Mouse (Mus musculus) forebrain, embryonic 11.5 days (tissue): ENCODE results near the gene Usp22. TPM values are rescaled to one million over a fixed set of nuclear protein-coding genes. Genes with fewer than 3 reads are reported as not detected.

Source experiments
- ATAC-seq: fragments of 200-750 bp; cut with Nextera tagmentation; replicated peaks from 2 replicates; pipeline ENCODE4 v1.8.0; 2017; ENCODE audit warnings: moderate TSS enrichment; ENCODE audit not compliant: low FRiP score
- DNase-seq: peaks from one replicate; pipeline ENCODE4 v3.0.0-alpha.2; 2017; ENCODE audit warnings: low spot score
- H3K27ac ChIP-seq: fragments of 300-500 bp; sonication (generic); 2 replicates; pipeline ENCODE4 v1.5.1; 2014; ENCODE audit warnings: low read depth, low read length
- H3K27me3 ChIP-seq: fragments of 300-500 bp; sonication (generic); 2 replicates; pipeline ENCODE4 v1.6.1; 2014; ENCODE audit warnings: mild to moderate bottlenecking, low read length, mixed read lengths; ENCODE audit not compliant: control insufficient read depth, insufficient read depth
- H3K36me3 ChIP-seq: fragments of 300-500 bp; sonication (generic); 2 replicates; pipeline ENCODE4 v1.6.1; 2014; ENCODE audit warnings: mild to moderate bottlenecking, low read length, moderate library complexity, mixed read lengths; ENCODE audit not compliant: control insufficient read depth, insufficient read depth
- H3K4me1 ChIP-seq: fragments of 300-500 bp; sonication (generic); replicated peaks from 2 replicates; pipeline ENCODE4 v1.6.1; 2014; ENCODE audit warnings: low read length, mixed read lengths; ENCODE audit not compliant: control insufficient read depth, insufficient read depth
- H3K4me2 ChIP-seq: fragments of 300-500 bp; sonication (generic); 2 replicates; pipeline ENCODE4 v1.6.1; 2014; ENCODE audit warnings: low read depth, mild to moderate bottlenecking, low read length, moderate library complexity, mixed read lengths; ENCODE audit not compliant: severe bottlenecking
- H3K4me3 ChIP-seq: fragments of 300-500 bp; sonication (generic); 2 replicates; pipeline ENCODE4 v1.5.1; 2014; ENCODE audit warnings: low read depth, low read length
- H3K9ac ChIP-seq: fragments of 300-500 bp; sonication (generic); 2 replicates; pipeline ENCODE4 v1.6.1; 2014; ENCODE audit warnings: low read length
- H3K9me3 ChIP-seq: fragments of 300-500 bp; sonication (generic); 2 replicates; pipeline ENCODE4 v1.6.1; 2016; ENCODE audit warnings: low read length, mixed read lengths; ENCODE audit not compliant: control insufficient read depth
- WGBS: fragments of 180-500 bp; shearing (Covaris S2); extraction: QIAGEN DNeasy Blood & Tissue Kit; methylation state at CpG from one replicate; pipeline ENCODE4 v1.1.7; 2014; 5-methylcytosine and 5-hydroxymethylcytosine counted together
- polyA plus RNA-seq: library from polyadenylated mRNA; unstranded; fragments of >200 nt; fragmentation: Nextera tagmentation; extraction: Ambion mirVana; gene quantifications from 2 replicates; pipeline ENCODE4 v1.2.1, GENCODE M21; 2014

Gene Usp22
- polyA plus RNA-seq = 259 and 277 TPM in 2 replicates

- DNase-seq (peak; percentile 99), ATAC-seq (peak; percentile 98)
- WGBS = under 1% methylated on average over 69 of the region's 69 CpGs
- peak within 1 kb of the TSS; percentile 79 for H3K27ac ChIP-seq
- peak within 1 kb of the TSS; percentile 89 for H3K9ac ChIP-seq
- no peaks in the 10 kb centered on the region; the same call in 1 of the 2 replicates for H3K36me3 ChIP-seq
- no peaks in the 10 kb centered on the region for H3K9me3 ChIP-seq
- H3K4me2 ChIP-seq = peak within 1 kb of the TSS; percentile 62
- peaks cover 7% of the 10 kb centered on the region; the same call in 1 of the 2 replicates for H3K4me1 ChIP-seq
- H3K27me3 ChIP-seq = no peaks in the 10 kb centered on the region
- peak within 1 kb of the TSS; percentile 68 for H3K4me3 ChIP-seq
Observed at GRCm38 (mm10) chr11:61174821-61175658, at the start of gene Usp22. Gene Usp22 (minus strand): TSS chr11:61175055.

GRCm38 (mm10) chr11:61224234-61224744, 49.4 kb upstream of the Usp22 start:
- DNase-seq (no peak), ATAC-seq (no peak)
- 77% methylated on average over 6 of the region's 6 CpGs for WGBS
- no peaks in the 10 kb centered on the region for H3K27me3 ChIP-seq
- no peak overlapping the region for H3K9ac ChIP-seq
- H3K36me3 ChIP-seq = no peaks in the 10 kb centered on the region
- no peak overlapping the region for H3K4me2 ChIP-seq
- H3K9me3 ChIP-seq = no peaks in the 10 kb centered on the region
- H3K27ac ChIP-seq = no peak overlapping the region
- no peak overlapping the region for H3K4me3 ChIP-seq
- H3K4me1 ChIP-seq = no peaks in the 10 kb centered on the region

DNA sequence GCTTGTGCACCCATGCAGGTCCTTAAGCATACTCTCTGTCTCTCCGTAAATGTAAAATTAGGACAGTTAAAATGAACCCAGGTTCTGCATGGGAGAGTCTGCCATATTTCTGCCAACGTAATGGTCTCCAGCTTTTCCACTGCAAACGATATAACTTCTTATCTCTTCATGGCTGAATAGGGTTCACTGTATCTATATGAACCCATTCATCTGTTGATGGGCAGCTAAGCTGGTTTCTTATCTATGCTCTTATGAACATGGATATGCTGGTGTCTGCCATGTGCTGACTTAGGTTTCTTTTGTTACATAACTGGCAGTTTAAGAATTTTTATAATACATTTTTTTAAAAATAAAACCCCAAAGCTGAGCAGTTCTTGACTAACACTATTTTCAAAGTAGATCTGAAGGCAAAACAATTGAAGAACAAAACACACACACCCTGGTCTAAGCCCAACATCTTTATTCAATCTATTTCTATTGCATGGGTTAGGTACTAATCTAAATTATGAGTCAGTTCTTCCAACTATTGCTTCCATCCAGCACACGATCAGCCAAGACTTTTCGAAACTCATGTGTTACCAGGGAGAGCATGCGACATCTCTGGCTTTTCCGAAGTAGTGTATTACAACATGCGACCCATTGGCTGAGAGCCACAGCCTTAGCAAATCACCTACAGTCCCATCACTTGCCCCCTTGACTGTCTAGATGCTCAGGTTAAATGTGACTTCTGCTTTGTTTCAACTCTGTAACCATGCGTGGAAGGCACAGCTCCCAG, 48.3 kb upstream of the Usp22 start:
- DNase-seq (no peak), ATAC-seq (no peak)
- WGBS = 92% methylated on average over 9 of the region's 9 CpGs
- Histone ChIP-seq H3K27me3 (no peaks in the 10 kb centered on the region), H3K4me2 (no peak overlapping the region), H3K4me3 (no peak overlapping the region), H3K9me3 (no peaks in the 10 kb centered on the region), H3K36me3 (no peaks in the 10 kb centered on the region), H3K4me1 (no peaks in the 10 kb centered on the region), H3K27ac (no peak overlapping the region), H3K9ac (no peak overlapping the region)

- no peak for ATAC-seq
- 73% methylated on average over 1 of the region's 1 CpGs for WGBS
Observed at GRCm38 (mm10) chr11:61222007-61222406, 47.2 kb upstream of the Usp22 start.

DNA sequence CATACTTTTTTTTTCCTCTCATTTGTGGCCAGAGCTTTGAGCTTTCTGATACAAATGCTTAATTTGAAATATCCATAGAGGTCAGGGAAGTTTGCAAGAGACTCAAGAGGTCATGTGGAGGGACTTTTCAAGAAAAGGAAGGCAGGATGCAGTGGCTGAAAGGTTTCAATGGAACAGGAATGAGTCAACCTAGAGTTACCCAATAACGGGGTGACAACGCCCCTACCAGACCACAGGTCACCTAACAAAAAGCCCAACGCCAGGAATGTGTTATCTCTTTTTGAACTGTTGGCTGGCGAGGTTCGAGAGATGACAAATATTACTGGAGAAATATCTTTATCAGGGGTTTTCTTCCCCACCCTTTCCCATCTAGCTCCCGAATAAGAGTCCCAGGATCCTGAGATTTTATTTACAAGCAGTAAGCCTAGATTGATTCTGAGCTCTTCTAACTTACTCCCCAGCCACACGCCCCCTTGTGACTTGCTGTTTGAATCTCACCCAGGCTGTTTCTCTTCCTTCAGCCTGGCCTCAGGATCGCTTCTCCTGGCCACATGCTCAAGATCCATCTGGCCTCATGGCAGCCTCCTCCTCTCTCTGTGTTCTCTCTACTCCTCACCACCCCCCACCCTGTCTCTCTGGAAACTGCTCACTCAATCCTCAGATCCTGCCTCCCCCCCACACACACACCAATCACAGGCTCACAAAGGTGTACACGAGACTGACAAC, 45.5 kb upstream of the Usp22 start:
- ATAC-seq = no peak
- 67% methylated on average over 9 of the region's 9 CpGs for WGBS

More at GRCm38 (mm10) chr11:61222007-61222406, 47.2 kb upstream of the Usp22 start:
- no peak overlapping the region for H3K27ac ChIP-seq
- H3K9ac ChIP-seq = no peak overlapping the region
- no peaks in the 10 kb centered on the region for H3K9me3 ChIP-seq
- DNase-seq = no peak
- H3K27me3 ChIP-seq = no peaks in the 10 kb centered on the region
- H3K4me1 ChIP-seq = no peaks in the 10 kb centered on the region
- no peak overlapping the region for H3K4me2 ChIP-seq
- H3K4me3 ChIP-seq = no peak overlapping the region
- H3K36me3 ChIP-seq = no peaks in the 10 kb centered on the region

GRCm38 (mm10) chr11:61215936-61216335, 41.1 kb upstream of the Usp22 start:
- no peak overlapping the region for H3K4me2 ChIP-seq
- DNase-seq (no peak), ATAC-seq (no peak)
- H3K9ac ChIP-seq = no peak overlapping the region
- no peaks in the 10 kb centered on the region for H3K4me1 ChIP-seq
- H3K27ac ChIP-seq = no peak overlapping the region
- no peaks in the 10 kb centered on the region for H3K27me3 ChIP-seq
- no peak overlapping the region for H3K4me3 ChIP-seq
- no peaks in the 10 kb centered on the region for H3K9me3 ChIP-seq
- WGBS = 85% methylated on average over 3 of the region's 3 CpGs
- H3K36me3 ChIP-seq = no peaks in the 10 kb centered on the region

More for the DNA sequence above, 45.5 kb upstream of the Usp22 start:
- no peaks in the 10 kb centered on the region for H3K4me1 ChIP-seq
- H3K9ac ChIP-seq = no peak overlapping the region
- DNase-seq = no peak
- H3K4me3 ChIP-seq = no peak overlapping the region
- no peak overlapping the region for H3K4me2 ChIP-seq
- H3K36me3 ChIP-seq = no peaks in the 10 kb centered on the region
- H3K27me3 ChIP-seq = no peaks in the 10 kb centered on the region
- H3K9me3 ChIP-seq = no peaks in the 10 kb centered on the region
- no peak overlapping the region for H3K27ac ChIP-seq

- H3K9ac ChIP-seq = no peak overlapping the region
- no peaks in the 10 kb centered on the region for H3K4me1 ChIP-seq
Observed at GRCm38 (mm10) chr11:61212102-61212501, 37.2 kb upstream of the Usp22 start.

DNA sequence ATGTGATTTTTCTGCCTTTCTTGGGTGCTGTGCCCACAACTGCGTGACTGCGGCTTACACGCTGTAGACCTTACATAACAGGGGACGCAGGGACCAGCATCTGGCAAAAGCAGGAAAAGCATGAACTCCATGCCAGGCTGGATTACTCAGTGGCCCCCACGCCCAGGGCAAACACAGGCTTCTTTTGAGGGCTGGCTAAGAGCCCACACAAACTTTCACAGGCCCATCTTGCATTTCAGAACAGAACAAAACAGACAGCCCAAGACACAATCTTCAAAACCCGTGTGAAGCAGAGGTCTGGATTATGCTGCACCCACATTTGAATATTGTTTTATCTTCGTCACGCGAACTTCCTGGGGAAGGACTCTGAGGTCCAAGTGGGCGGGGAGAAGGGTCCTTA, 33.5 kb upstream of the Usp22 start:
- 85% methylated on average over 10 of the region's 10 CpGs for WGBS

More at GRCm38 (mm10) chr11:61212102-61212501, 37.2 kb upstream of the Usp22 start:
- Histone ChIP-seq H3K9me3 (no peaks in the 10 kb centered on the region), H3K27ac (no peak overlapping the region), H3K4me2 (no peak overlapping the region), H3K27me3 (no peaks in the 10 kb centered on the region), H3K36me3 (no peaks in the 10 kb centered on the region), H3K4me3 (no peak overlapping the region)
- DNase-seq (no peak), ATAC-seq (no peak)
- WGBS = 36% methylated on average over 20 of the region's 20 CpGs

More for the DNA sequence above, 33.5 kb upstream of the Usp22 start:
- Histone ChIP-seq H3K36me3 (no peaks in the 10 kb centered on the region), H3K9me3 (no peaks in the 10 kb centered on the region), H3K4me1 (no peaks in the 10 kb centered on the region), H3K4me2 (no peak overlapping the region), H3K27ac (no peak overlapping the region), H3K4me3 (no peak overlapping the region), H3K9ac (no peak overlapping the region), H3K27me3 (no peaks in the 10 kb centered on the region)
- ATAC-seq (no peak), DNase-seq (no peak)
